Mouse (Mus musculus): Measurements from ENCODE around the gene Dtx1. TPM values are rescaled to one million over a fixed set of nuclear protein-coding genes. Genes with fewer than 3 reads are reported as not detected.

The Dtx1 gene
- polyA plus RNA-seq, 1 experiment from 2014 or later: 5.4 TPM

- no peak overlapping the region for H3K27ac ChIP-seq (ENCODE audit: low read length)
- no peak overlapping the region for H3K4me2 ChIP-seq (replicated peaks; ENCODE audit: low read depth, low read length)
- H3K4me3 ChIP-seq (ENCODE audit: low read length): no peak overlapping the region
- no peaks in the 10 kb centered on the region for H3K36me3 ChIP-seq (ENCODE audit: insufficient read depth, low read length)
- H3K9me3 ChIP-seq (ENCODE audit: low read length): peaks cover 8% of the 10 kb centered on the region
- no peak overlapping the region for H3K9ac ChIP-seq (replicated peaks; ENCODE audit: low read length)
- peaks cover 14% of the 10 kb centered on the region; the same call in 1 of the 2 replicates for H3K27me3 ChIP-seq (ENCODE audit: insufficient read depth, low read length)
- 27% methylated on average over 5 of the region's 5 CpGs for WGBS
- H3K4me1 ChIP-seq (ENCODE audit: insufficient read depth, low read length): no peaks in the 10 kb centered on the region
- no peak for ATAC-seq (ENCODE audit: low FRiP score, low TSS enrichment)
Observed at GRCm38 (mm10) chr5:120634860-120635259, 76.9 kb downstream of the Dtx1 start.

- H3K27ac ChIP-seq (ENCODE audit: low read length): no peak within 1 kb of the TSS
- ATAC-seq (ENCODE audit: low FRiP score, low TSS enrichment): no peak
- H3K36me3 ChIP-seq (ENCODE audit: insufficient read depth, low read length): no peaks in the 10 kb centered on the region
- H3K4me2 ChIP-seq (replicated peaks; ENCODE audit: low read depth, low read length): no peak within 1 kb of the TSS
- no peak within 1 kb of the TSS for H3K4me3 ChIP-seq (ENCODE audit: low read length)
- H3K9me3 ChIP-seq (ENCODE audit: low read length): peaks cover 8% of the 10 kb centered on the region
- H3K27me3 ChIP-seq (ENCODE audit: insufficient read depth, low read length): peaks cover 15% of the 10 kb centered on the region; the same call in 1 of the 2 replicates
- H3K9ac ChIP-seq (replicated peaks; ENCODE audit: low read length): no peak within 1 kb of the TSS
- WGBS: 51% methylated on average over 9 of the region's 9 CpGs
- no peaks in the 10 kb centered on the region for H3K4me1 ChIP-seq (ENCODE audit: insufficient read depth, low read length)
Observed at GRCm38 (mm10) chr5:120634131-120634530, 77.6 kb downstream of the Dtx1 start, which contains the start of gene Cfap73. Gene Cfap73, minus strand, starts transcription at chr5:120634235.

- Histone ChIP-seq H3K4me3 (ENCODE audit: low read length) (no peak overlapping the region), H3K27me3 (ENCODE audit: insufficient read depth, low read length) (peaks cover 15% of the 10 kb centered on the region; the same call in 1 of the 2 replicates), H3K27ac (ENCODE audit: low read length) (no peak overlapping the region), H3K9ac (replicated peaks; ENCODE audit: low read length) (no peak overlapping the region), H3K4me1 (ENCODE audit: insufficient read depth, low read length) (no peaks in the 10 kb centered on the region), H3K36me3 (ENCODE audit: insufficient read depth, low read length) (peaks cover 16% of the 10 kb centered on the region), H3K4me2 (replicated peaks; ENCODE audit: low read depth, low read length) (no peak overlapping the region), H3K9me3 (ENCODE audit: low read length) (peaks cover 8% of the 10 kb centered on the region)
- 88% methylated on average over 5 of the region's 5 CpGs for WGBS
- no peak for ATAC-seq (ENCODE audit: low FRiP score, low TSS enrichment)
Observed at GRCm38 (mm10) chr5:120631892-120632291, 79.8 kb downstream of the Dtx1 start.

GRCm38 (mm10) chr5:120631128-120631527 lies 80.6 kb downstream of the Dtx1 start:
- 0 out of 2 replicates have a peak overlapping the region, but pooled peaks have one; percentile 24 for H3K9ac ChIP-seq (replicated peaks; ENCODE audit: low read length)
- H3K27me3 ChIP-seq (ENCODE audit: insufficient read depth, low read length): peaks cover 15% of the 10 kb centered on the region; the same call in 1 of the 2 replicates
- no peak for ATAC-seq (ENCODE audit: low FRiP score, low TSS enrichment)
- H3K9me3 ChIP-seq (ENCODE audit: low read length): peaks cover 8% of the 10 kb centered on the region
- peak overlapping the region; percentile 21; the same call in 1 of the 2 replicates for H3K4me3 ChIP-seq (ENCODE audit: low read length)
- no peaks in the 10 kb centered on the region for H3K4me1 ChIP-seq (ENCODE audit: insufficient read depth, low read length)
- WGBS: 6% methylated on average over 29 of the region's 29 CpGs
- no peak overlapping the region for H3K27ac ChIP-seq (ENCODE audit: low read length)
- peaks cover 19% of the 10 kb centered on the region for H3K36me3 ChIP-seq (ENCODE audit: insufficient read depth, low read length)
- peak overlapping the region; percentile 51 for H3K4me2 ChIP-seq (replicated peaks; ENCODE audit: low read depth, low read length)

Other genes starting within 250 kb of the Dtx1 start
- 13.3 and 15.3 TPM in 2 replicates for gene Sdsl, start 239.1 kb downstream of the Dtx1 start, polyA plus RNA-seq (2015; fragmentation: Nextera tagmentation; extraction: Ambion mirVana)
- not detected in 2 replicates for gene Sds, start 235.4 kb downstream of the Dtx1 start, polyA plus RNA-seq (2015; fragmentation: Nextera tagmentation; extraction: Ambion mirVana)
- gene Plbd2, start 208.3 kb downstream of the Dtx1 start, polyA plus RNA-seq (2015; fragmentation: Nextera tagmentation; extraction: Ambion mirVana): 54.9 and 57.3 TPM in 2 replicates
- gene Slc8b1, start 200.8 kb downstream of the Dtx1 start, polyA plus RNA-seq (2015; fragmentation: Nextera tagmentation; extraction: Ambion mirVana): 10.1 and 14.2 TPM in 2 replicates
- gene Tpcn1, start 123.3 kb downstream of the Dtx1 start, polyA plus RNA-seq (2015; fragmentation: Nextera tagmentation; extraction: Ambion mirVana): 30.6 and 34.1 TPM in 2 replicates
- 1.5 TPM in 2 replicates for gene Iqcd, start 122.9 kb downstream of the Dtx1 start, polyA plus RNA-seq (2015; fragmentation: Nextera tagmentation; extraction: Ambion mirVana)
- gene Rita1, start 99.3 kb downstream of the Dtx1 start, polyA plus RNA-seq (2015; fragmentation: Nextera tagmentation; extraction: Ambion mirVana): 18.0 and 18.4 TPM in 2 replicates
- 53.7 and 54.8 TPM in 2 replicates for gene Ddx54, start 99.2 kb downstream of the Dtx1 start, polyA plus RNA-seq (2015; fragmentation: Nextera tagmentation; extraction: Ambion mirVana)
- not detected in 2 replicates for gene Cfap73, start 77.7 kb downstream of the Dtx1 start, polyA plus RNA-seq (2015; fragmentation: Nextera tagmentation; extraction: Ambion mirVana)
- gene Rasal1, start 63.1 kb downstream of the Dtx1 start, polyA plus RNA-seq (2015; fragmentation: Nextera tagmentation; extraction: Ambion mirVana): 0.66 and 0.70 TPM in 2 replicates
- 0.44 and 0.51 TPM in 2 replicates for gene Oas2, start 37.9 kb upstream of the Dtx1 start, polyA plus RNA-seq (2015; fragmentation: Nextera tagmentation; extraction: Ambion mirVana)
- 0.09 and 0.11 TPM in 2 replicates for gene Oas3, start 65.7 kb upstream of the Dtx1 start, polyA plus RNA-seq (2015; fragmentation: Nextera tagmentation; extraction: Ambion mirVana)
- not detected in 2 replicates for gene Oas1e, start 83.6 kb upstream of the Dtx1 start, polyA plus RNA-seq (2015; fragmentation: Nextera tagmentation; extraction: Ambion mirVana)
- 0.32 and 0.44 TPM in 2 replicates for gene Oas1c, start 100.6 kb upstream of the Dtx1 start, polyA plus RNA-seq (2015; fragmentation: Nextera tagmentation; extraction: Ambion mirVana)
- gene Oas1f, start 135.4 kb upstream of the Dtx1 start, polyA plus RNA-seq (2015; fragmentation: Nextera tagmentation; extraction: Ambion mirVana): 0.21 TPM in 1 of 2 replicates, not detected in the other
- not detected in 2 replicates for gene Oas1h, start 149.5 kb upstream of the Dtx1 start, polyA plus RNA-seq (2015; fragmentation: Nextera tagmentation; extraction: Ambion mirVana)
- 0.46 and 0.58 TPM in 2 replicates for gene Oas1g, start 175.7 kb upstream of the Dtx1 start, polyA plus RNA-seq (2015; fragmentation: Nextera tagmentation; extraction: Ambion mirVana)
- gene Oas1a, start 195.6 kb upstream of the Dtx1 start, polyA plus RNA-seq (2015; fragmentation: Nextera tagmentation; extraction: Ambion mirVana): 1.8 and 2.3 TPM in 2 replicates
- not detected in 2 replicates for gene Oas1d, start 202.6 kb upstream of the Dtx1 start, polyA plus RNA-seq (2015; fragmentation: Nextera tagmentation; extraction: Ambion mirVana)

Data from kidney, embryonic 16.5 days (tissue).